Mouse (Mus musculus) limb, embryonic 13.5 days (tissue): ENCODE measurements around the gene Ccdc74a. TPM values are rescaled to one million over a fixed set of nuclear protein-coding genes. Genes with fewer than 3 reads are reported as not detected.

Experiments
- ATAC-seq: fragments of 200-750 bp; cut with Nextera tagmentation; 2 replicates; pipeline ENCODE4 v1.8.0; 2017; ENCODE audit warnings: low read depth, moderate number of reproducible peaks, moderate TSS enrichment; ENCODE audit not compliant: low FRiP score
- H3K27ac ChIP-seq: fragments of 300-500 bp; sonication (generic); 2 replicates; pipeline ENCODE4 v1.5.1; 2015; ENCODE audit warnings: inconsistent platforms, mild to moderate bottlenecking, moderate library complexity
- H3K27me3 ChIP-seq: fragments of 300-500 bp; sonication (generic); 2 replicates; pipeline ENCODE4 v1.6.1; 2015; ENCODE audit warnings: mild to moderate bottlenecking, inconsistent platforms
- H3K36me3 ChIP-seq: fragments of 300-500 bp; sonication (generic); 2 replicates; pipeline ENCODE4 v1.6.1; 2015; ENCODE audit warnings: inconsistent platforms, mild to moderate bottlenecking, moderate library complexity
- H3K4me1 ChIP-seq: fragments of 300-500 bp; sonication (generic); 2 replicates; pipeline ENCODE4 v1.6.1; 2015; ENCODE audit warnings: inconsistent platforms
- H3K4me2 ChIP-seq: fragments of 300-500 bp; sonication (generic); replicated peaks from 2 replicates; pipeline ENCODE4 v1.6.1; 2015; ENCODE audit warnings: inconsistent platforms, mild to moderate bottlenecking, moderate library complexity
- H3K4me3 ChIP-seq: fragments of 300-500 bp; sonication (generic); 2 replicates; pipeline ENCODE4 v1.5.1; 2015; ENCODE audit warnings: moderate library complexity, mild to moderate bottlenecking, inconsistent platforms
- H3K9ac ChIP-seq: fragments of 300-500 bp; sonication (generic); 2 replicates; pipeline ENCODE4 v1.6.1; 2015; ENCODE audit warnings: mild to moderate bottlenecking, inconsistent platforms
- H3K9me3 ChIP-seq: fragments of 300-500 bp; sonication (generic); 2 replicates; pipeline ENCODE4 v1.6.1; 2016; ENCODE audit warnings: inconsistent platforms
- WGBS: fragments of 180-500 bp; shearing (Covaris S2); methylation state at CpG from one replicate; pipeline ENCODE4 v1.1.7; 2015; 5-methylcytosine and 5-hydroxymethylcytosine counted together
- polyA plus RNA-seq: library from polyadenylated mRNA; unstranded; fragments of >200 nt; fragmentation: Nextera tagmentation; extraction: Ambion mirVana; gene quantifications from 2 replicates; pipeline ENCODE4 v1.2.1, GENCODE M21; 2015

The Ccdc74a gene
- polyA plus RNA-seq, 1 experiment from 2014 or later: 9.0 TPM

- 71% methylated on average over 8 of the region's 8 CpGs for WGBS
- no peaks in the 10 kb centered on the region for H3K9me3 ChIP-seq
- no peak overlapping the region for H3K4me3 ChIP-seq
- H3K36me3 ChIP-seq: peaks cover 87% of the 10 kb centered on the region
- peaks cover 4% of the 10 kb centered on the region for H3K4me1 ChIP-seq
- H3K27ac ChIP-seq: no peak overlapping the region
- no peak for ATAC-seq
- no peaks in the 10 kb centered on the region for H3K27me3 ChIP-seq
- H3K4me2 ChIP-seq: no peak overlapping the region
- no peak overlapping the region for H3K9ac ChIP-seq
Measured at GRCm38 (mm10) chr16:17625488-17626268, 20.6 kb upstream of the Ccdc74a start.

DNA sequence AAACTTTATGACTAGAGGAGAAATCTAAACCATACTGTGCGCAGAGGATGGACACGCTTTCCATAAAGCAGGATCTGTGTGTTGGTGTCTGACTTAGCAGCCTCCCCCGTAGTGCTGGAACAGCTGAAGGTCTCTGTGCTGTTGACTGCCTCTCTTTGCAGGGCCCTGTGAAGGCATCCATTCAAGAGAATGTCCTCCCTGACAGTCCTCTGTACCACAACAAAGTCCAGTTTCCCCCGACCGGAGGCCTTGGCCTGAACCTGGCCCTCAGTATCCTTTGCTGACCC, 20.1 kb upstream of the Ccdc74a start:
- no peak overlapping the region for H3K9ac ChIP-seq
- no peak overlapping the region for H3K4me2 ChIP-seq
- H3K4me3 ChIP-seq: no peak overlapping the region
- H3K36me3 ChIP-seq: peaks cover 89% of the 10 kb centered on the region
- no peak overlapping the region for H3K27ac ChIP-seq
- H3K27me3 ChIP-seq: no peaks in the 10 kb centered on the region
- no peak for ATAC-seq
- no peaks in the 10 kb centered on the region for H3K9me3 ChIP-seq
- WGBS: 93% methylated on average over 5 of the region's 5 CpGs
- no peaks in the 10 kb centered on the region for H3K4me1 ChIP-seq

DNA sequence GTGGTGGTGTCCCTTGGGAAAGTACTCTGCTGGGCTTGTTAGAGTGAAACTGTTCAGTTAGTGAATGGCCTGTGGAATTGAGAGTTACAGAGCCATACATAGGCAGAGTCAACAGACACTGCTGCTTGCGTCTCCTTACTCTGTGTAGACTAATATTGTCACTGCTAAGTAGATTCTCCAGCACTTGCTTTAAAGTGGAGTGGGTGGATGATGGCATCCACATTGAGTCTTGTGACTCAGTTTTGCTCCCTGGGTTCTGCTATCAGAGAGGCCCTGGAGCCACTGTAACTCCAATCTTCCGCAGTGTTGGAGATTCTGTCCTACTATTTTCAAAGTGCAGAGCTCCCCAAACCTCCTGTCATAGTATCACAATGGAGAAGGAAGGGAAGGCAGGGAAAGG, 13.7 kb upstream of the Ccdc74a start:
- Histone ChIP-seq H3K27me3 (no peaks in the 10 kb centered on the region), H3K4me3 (no peak overlapping the region), H3K36me3 (peaks cover 87% of the 10 kb centered on the region), H3K9me3 (no peaks in the 10 kb centered on the region), H3K4me1 (no peaks in the 10 kb centered on the region), H3K27ac (no peak overlapping the region), H3K4me2 (no peak overlapping the region), H3K9ac (no peak overlapping the region)
- WGBS: 97% methylated on average over 2 of the region's 2 CpGs
- ATAC-seq: no peak

DNA sequence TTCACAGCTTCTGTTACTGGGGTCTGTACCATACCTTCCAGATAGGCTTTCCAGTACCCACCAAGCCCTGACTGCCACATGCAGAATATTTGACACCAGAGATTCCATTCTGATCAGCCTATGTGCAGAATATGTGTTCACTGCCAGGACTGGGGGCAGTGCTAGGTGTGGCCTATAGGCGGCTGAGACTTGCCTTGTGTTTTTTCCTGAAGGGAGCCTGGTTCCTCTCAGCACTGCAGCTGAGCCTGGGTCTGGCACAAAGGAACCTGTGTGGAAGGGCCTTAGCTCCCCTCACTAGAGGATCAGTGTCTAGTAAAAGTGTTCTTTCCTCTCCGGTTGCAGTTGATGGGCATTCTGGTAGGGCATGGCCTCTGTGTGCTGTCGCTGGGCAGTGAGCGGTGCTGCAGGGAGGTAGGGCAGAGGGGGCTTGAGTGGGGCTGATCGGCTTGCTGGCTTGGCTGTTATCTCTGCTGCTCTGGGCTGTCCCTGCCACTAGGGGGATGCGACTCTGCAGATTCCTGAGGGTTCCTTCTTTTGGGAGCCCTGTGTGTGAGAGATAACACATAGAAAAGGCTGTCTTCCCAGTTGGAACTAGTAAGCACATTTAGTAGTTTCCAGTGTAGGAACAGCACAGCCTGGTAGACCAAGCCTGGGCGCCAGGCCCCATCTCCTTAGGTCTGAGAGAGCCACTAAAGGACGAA, 12.6 kb upstream of the Ccdc74a start:
- WGBS: 75% methylated on average over 8 of the region's 8 CpGs
- Histone ChIP-seq H3K9ac (no peak overlapping the region), H3K4me3 (no peak overlapping the region), H3K27me3 (no peaks in the 10 kb centered on the region), H3K36me3 (peaks cover 87% of the 10 kb centered on the region), H3K9me3 (no peaks in the 10 kb centered on the region), H3K27ac (no peak overlapping the region), H3K4me2 (no peak overlapping the region), H3K4me1 (no peaks in the 10 kb centered on the region)
- ATAC-seq: no peak

- H3K36me3 ChIP-seq: peaks cover 86% of the 10 kb centered on the region
- H3K27ac ChIP-seq: no peak overlapping the region
- no peak for ATAC-seq
Measured at GRCm38 (mm10) chr16:17636904-17637303, 9.4 kb upstream of the Ccdc74a start.

DNA sequence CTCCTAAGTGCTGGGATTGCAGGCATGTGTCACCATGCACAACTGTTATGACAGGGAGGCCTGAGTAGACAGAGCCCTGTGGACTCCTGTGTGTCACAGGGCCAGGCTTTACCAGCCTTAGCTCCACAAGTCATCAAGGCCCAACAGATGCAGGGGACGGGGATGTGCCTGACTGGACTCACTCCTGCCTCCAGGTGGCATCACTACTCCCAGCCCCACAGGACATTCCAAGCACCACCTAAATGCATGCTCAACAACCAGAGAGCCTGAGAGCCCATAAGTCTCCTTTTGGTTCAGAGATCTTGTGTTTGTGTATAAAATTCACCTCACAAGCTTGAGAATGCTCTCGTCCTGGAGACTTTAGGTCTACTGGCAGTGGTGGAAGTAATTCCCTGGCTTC, 8.7 kb upstream of the Ccdc74a start:
- Histone ChIP-seq H3K4me3 (no peak overlapping the region), H3K4me2 (no peak overlapping the region), H3K27me3 (no peaks in the 10 kb centered on the region), H3K9ac (no peak overlapping the region), H3K36me3 (peaks cover 86% of the 10 kb centered on the region), H3K27ac (no peak overlapping the region), H3K9me3 (no peaks in the 10 kb centered on the region), H3K4me1 (no peaks in the 10 kb centered on the region)
- no peak for ATAC-seq
- WGBS: 78% methylated on average over 2 of the region's 2 CpGs

More at GRCm38 (mm10) chr16:17636904-17637303, 9.4 kb upstream of the Ccdc74a start:
- H3K4me1 ChIP-seq: no peaks in the 10 kb centered on the region
- H3K4me2 ChIP-seq: no peak overlapping the region
- H3K9ac ChIP-seq: no peak overlapping the region
- H3K4me3 ChIP-seq: no peak overlapping the region
- H3K27me3 ChIP-seq: no peaks in the 10 kb centered on the region
- H3K9me3 ChIP-seq: no peaks in the 10 kb centered on the region
- 88% methylated on average over 2 of the region's 2 CpGs for WGBS

GRCm38 (mm10) chr16:17638036-17638628, 8.1 kb upstream of the Ccdc74a start:
- Histone ChIP-seq H3K27ac (no peak overlapping the region), H3K9ac (no peak overlapping the region), H3K4me3 (no peak overlapping the region), H3K36me3 (peaks cover 86% of the 10 kb centered on the region), H3K27me3 (no peaks in the 10 kb centered on the region), H3K4me1 (no peaks in the 10 kb centered on the region), H3K4me2 (no peak overlapping the region), H3K9me3 (no peaks in the 10 kb centered on the region)
- ATAC-seq: no peak
- WGBS: 91% methylated on average over 9 of the region's 9 CpGs

- H3K27me3 ChIP-seq: no peaks in the 10 kb centered on the region
- no peak overlapping the region for H3K27ac ChIP-seq
- ATAC-seq: no peak
- H3K9me3 ChIP-seq: no peaks in the 10 kb centered on the region
- peaks cover 85% of the 10 kb centered on the region for H3K36me3 ChIP-seq
- 91% methylated on average over 3 of the region's 3 CpGs for WGBS
- H3K4me2 ChIP-seq: no peak overlapping the region
- H3K4me3 ChIP-seq: no peak overlapping the region
- H3K9ac ChIP-seq: no peak overlapping the region
- H3K4me1 ChIP-seq: no peaks in the 10 kb centered on the region
Measured at GRCm38 (mm10) chr16:17639081-17639480, 7.2 kb upstream of the Ccdc74a start.

GRCm38 (mm10) chr16:17639951-17640350, 6.3 kb upstream of the Ccdc74a start:
- 91% methylated on average over 6 of the region's 6 CpGs for WGBS

DNA sequence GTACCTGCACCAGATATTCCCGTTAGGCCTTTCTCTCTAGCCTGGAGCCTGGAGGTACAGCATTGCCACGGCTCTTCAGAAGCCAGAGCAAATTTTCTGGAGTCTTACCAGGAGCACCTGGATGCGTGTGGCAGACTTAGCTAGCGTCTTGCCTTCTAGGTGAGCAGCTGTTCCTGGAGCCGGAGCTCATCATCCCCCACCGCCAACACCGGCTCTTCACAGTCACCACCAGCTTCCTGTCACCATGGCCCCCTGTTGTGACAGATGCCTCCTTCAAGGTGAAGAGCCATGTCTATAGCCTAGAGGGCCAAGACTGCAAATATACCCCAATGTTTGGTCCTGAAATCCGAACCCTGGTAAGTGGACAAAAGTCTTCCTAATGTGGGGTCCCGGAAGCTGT, 5.6 kb upstream of the Ccdc74a start:
- WGBS: 92% methylated on average over 9 of the region's 9 CpGs
- Histone ChIP-seq H3K4me1 (no peaks in the 10 kb centered on the region), H3K9me3 (no peaks in the 10 kb centered on the region), H3K27me3 (no peaks in the 10 kb centered on the region), H3K4me3 (no peak overlapping the region), H3K36me3 (peaks cover 75% of the 10 kb centered on the region), H3K4me2 (no peak overlapping the region), H3K9ac (no peak overlapping the region), H3K27ac (no peak overlapping the region)
- no peak for ATAC-seq

More at GRCm38 (mm10) chr16:17639951-17640350, 6.3 kb upstream of the Ccdc74a start:
- no peaks in the 10 kb centered on the region for H3K9me3 ChIP-seq
- no peaks in the 10 kb centered on the region for H3K4me1 ChIP-seq
- H3K27me3 ChIP-seq: no peaks in the 10 kb centered on the region
- peaks cover 81% of the 10 kb centered on the region for H3K36me3 ChIP-seq
- H3K27ac ChIP-seq: no peak overlapping the region
- no peak for ATAC-seq
- no peak overlapping the region for H3K4me3 ChIP-seq
- no peak overlapping the region for H3K9ac ChIP-seq
- no peak overlapping the region for H3K4me2 ChIP-seq

- Histone ChIP-seq H3K4me1 (no peaks in the 10 kb centered on the region), H3K27ac (no peak overlapping the region), H3K9me3 (no peaks in the 10 kb centered on the region), H3K36me3 (peaks cover 70% of the 10 kb centered on the region), H3K4me2 (no peak overlapping the region), H3K9ac (no peak overlapping the region), H3K27me3 (no peaks in the 10 kb centered on the region), H3K4me3 (no peak overlapping the region)
- ATAC-seq: no peak
- 91% methylated on average over 6 of the region's 6 CpGs for WGBS
Measured at GRCm38 (mm10) chr16:17641301-17641700, 5.0 kb upstream of the Ccdc74a start.

- no peak overlapping the region for H3K4me2 ChIP-seq
- H3K9ac ChIP-seq: no peak overlapping the region
- no peaks in the 10 kb centered on the region for H3K9me3 ChIP-seq
- H3K4me1 ChIP-seq: peaks cover 7% of the 10 kb centered on the region
- no peak for ATAC-seq
- H3K27me3 ChIP-seq: no peaks in the 10 kb centered on the region
- H3K4me3 ChIP-seq: no peak overlapping the region
- no peak overlapping the region for H3K27ac ChIP-seq
- peaks cover 67% of the 10 kb centered on the region for H3K36me3 ChIP-seq
- 88% methylated on average over 8 of the region's 8 CpGs for WGBS
Measured at GRCm38 (mm10) chr16:17642311-17642710, 4.0 kb upstream of the Ccdc74a start.
